Mouse (Mus musculus): ENCODE results near the gene Cbr1. TPM values are rescaled to one million over a fixed set of nuclear protein-coding genes. Genes with fewer than 3 reads are reported as not detected.
A peak's percentile ranks its signal among the peaks of the same experiment; 100 is the strongest.
"Not testable (repeated sequence)": the region's sequence is repeated elsewhere in the genome, so short reads cannot be mapped to it uniquely, and the experiment has no call there.

Cbr1 gene
- total RNA-seq, 4 experiments from 2014 or later = 35.9 to 39.0 (median 38.0) TPM

- no peak for DNase-seq (ENCODE audit: low spot score)
Measured at GRCm38 (mm10) chr16:93597551-93597950, 8.1 kb upstream of the Cbr1 start.

- no peak for DNase-seq (ENCODE audit: low spot score)
Measured at GRCm38 (mm10) chr16:93599461-93599860, 6.2 kb upstream of the Cbr1 start.

- peak; percentile 94 for DNase-seq (ENCODE audit: low spot score)
Measured at GRCm38 (mm10) chr16:93603439-93604212, 2.0 kb upstream of the Cbr1 start, which contains the start of gene Setd4. Gene Setd4 (minus strand): TSS chr16:93604063.

- no peak for DNase-seq (ENCODE audit: low spot score)
Measured at GRCm38 (mm10) chr16:93604481-93604969, 1.1 kb upstream of the Cbr1 start.

GRCm38 (mm10) chr16:93606146-93606545 lies 493 bp downstream of the Cbr1 start:
- no peak for DNase-seq (ENCODE audit: low spot score)

GRCm38 (mm10) chr16:93607669-93608101 lies 2.0 kb downstream of the Cbr1 start:
- DNase-seq (ENCODE audit: low spot score) = peak; percentile 87

- DNase-seq (ENCODE audit: low spot score) = no peak
Measured at GRCm38 (mm10) chr16:93608731-93609130, 3.1 kb downstream of the Cbr1 start.

GRCm38 (mm10) chr16:93609796-93610195 lies 4.1 kb downstream of the Cbr1 start:
- no peak for DNase-seq (ENCODE audit: low spot score)

- DNase-seq (ENCODE audit: low spot score) = no peak
Measured at GRCm38 (mm10) chr16:93610961-93611360, 5.3 kb downstream of the Cbr1 start.

GRCm38 (mm10) chr16:93615118-93615870 lies 9.6 kb downstream of the Cbr1 start:
- DNase-seq (ENCODE audit: low spot score) = peak; percentile 58

GRCm38 (mm10) chr16:93623759-93624158 lies 18.1 kb downstream of the Cbr1 start:
- not testable (repeated sequence) for DNase-seq (ENCODE audit: low spot score)

GRCm38 (mm10) chr16:93624671-93625070 lies 19.0 kb downstream of the Cbr1 start:
- no peak for DNase-seq (ENCODE audit: low spot score)

- DNase-seq (ENCODE audit: low spot score) = no peak
Measured at GRCm38 (mm10) chr16:93626745-93627144, 21.1 kb downstream of the Cbr1 start.

GRCm38 (mm10) chr16:93627761-93628400 lies 22.2 kb downstream of the Cbr1 start, which contains the start of gene Gm5678:
Gene Gm5678 (plus strand): TSS chr16:93628097.
- no peak for DNase-seq (ENCODE audit: low spot score)

GRCm38 (mm10) chr16:93644006-93644405 lies 38.4 kb downstream of the Cbr1 start:
- DNase-seq (ENCODE audit: low spot score) = no peak

GRCm38 (mm10) chr16:93648441-93649183 lies 43.0 kb downstream of the Cbr1 start:
- DNase-seq (ENCODE audit: low spot score) = no peak

Other genes starting within 250 kb of the Cbr1 start
- gene Setd4, start 1.8 kb upstream of the Cbr1 start, total RNA-seq (2022) = 1 to 10 TPM; 1.3 to 3.3 (median 1.6) TPM
- 1 to 10 TPM; 1.2 to 2.0 (median 1.5) TPM for gene Gm5678, start 22.2 kb downstream of the Cbr1 start, total RNA-seq (2022)
- gene Cbr3, start 77.4 kb downstream of the Cbr1 start, total RNA-seq (2022) = 1 to 10 TPM; 1.4 to 3.2 (median 2.4) TPM
- gene Dop1b, start 106.1 kb downstream of the Cbr1 start, total RNA-seq (2022) = 10 to 100 TPM; 16.6 to 19.7 (median 16.8) TPM
- 10 to 100 TPM; 12.7 to 25.2 (median 15.9) TPM for gene Morc3, start 226.3 kb downstream of the Cbr1 start, total RNA-seq (2022)